Comparison of ENCODE assay signal across 8 mouse cellular contexts in the genomic region with DNA sequence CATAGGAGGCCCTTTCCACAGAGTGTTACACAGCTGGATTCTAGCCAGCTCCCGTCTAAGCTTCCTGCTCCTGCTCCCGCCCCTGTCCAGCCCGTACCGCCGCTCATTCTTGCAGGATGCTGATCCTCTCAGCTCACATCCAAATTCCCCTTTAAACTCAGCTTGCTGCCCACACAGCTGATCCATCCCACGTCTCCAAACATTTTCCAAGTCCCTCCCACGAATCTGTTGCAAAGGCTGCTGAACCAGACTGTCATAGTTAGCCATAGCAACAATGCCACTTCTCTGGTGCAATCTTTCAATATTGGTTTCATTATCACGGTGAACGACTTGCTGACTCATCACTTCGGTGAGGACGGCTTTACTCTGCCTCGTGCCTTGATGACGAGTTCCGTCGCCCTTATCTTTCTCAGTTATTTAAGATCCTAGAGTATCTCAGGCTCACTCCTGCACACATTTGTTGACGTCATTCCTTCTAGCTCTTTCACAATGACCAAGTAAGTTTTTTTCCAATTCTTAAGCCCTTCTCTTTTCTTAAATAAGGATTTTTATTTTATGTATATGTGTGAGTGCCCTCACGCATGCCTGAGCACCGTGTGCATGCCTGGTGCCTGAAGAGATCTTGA.
DNase-seq lines count a peak whose midpoint lies in the region; ATAC-seq lines count a peak whose summit lies in the region.
"Had no signal": no experiment of that assay in that cellular context is flagged by ENCODE, and none has a peak within 500 bp of the region (broad histone marks: within the 10 kb centered on the region; RNA-seq: fewer than 3 reads in every experiment).

No protein-coding gene starts in this region.

- no peak overlapping the region for H3K27ac ChIP-seq in limb, embryonic 10.5 days

- H3K36me3 ChIP-seq in limb, embryonic 10.5 days: no peaks in the 10 kb centered on the region

- WGBS in limb, embryonic 10.5 days: 89% methylated on average over 18 of the region's 18 CpGs

- no peak overlapping the region for H3K4me3 ChIP-seq in limb, embryonic 10.5 days

- no peaks in the 10 kb centered on the region for H3K9me3 ChIP-seq in limb, embryonic 10.5 days (replicated peaks)

- ATAC-seq in granulocyte monocyte progenitor cell, adult 5-6 weeks (replicated peaks; ENCODE audit: poor library complexity, severe bottlenecking): no peak
- ATAC-seq: forebrain, embryonic 16.5 days had no signal

- H3K27me3 ChIP-seq in limb, embryonic 10.5 days (ENCODE audit: low read depth, poor library complexity, severe bottlenecking): no peaks in the 10 kb centered on the region

- intact Hi-C loops in heart, postnatal 10 days (cut with DNase I): no loop called here

- no peaks in the 10 kb centered on the region for H3K4me1 ChIP-seq in limb, embryonic 10.5 days

- peak; percentile 57 for DNase-seq in layer of hippocampus, adult 11-12 months (ENCODE audit: low spot score)
- DNase-seq in layer of hippocampus, postnatal 25 days (ENCODE audit: extremely low spot score in 1 of 2, low spot score in 1 of 2): no peak
- DNase-seq in fat pad, adult 2 months (ENCODE audit: extremely low read depth, low read depth, low spot score): peak; percentile 67
- DNase-seq in heart, postnatal 10 days: peak; percentile 31 to 43
- DNase-seq in lung, postnatal 14 days: peak; percentile 24
- no peak for DNase-seq in limb, embryonic 10.5 days (ENCODE audit: low spot score)

Comparison
In these comparisons a context has a peak if more than half of its experiments do, and no peak if none do; other contexts are left out.
1. DNase-seq: peak in layer of hippocampus, adult 11-12 months (single experiment), fat pad, adult 2 months (single experiment), heart, postnatal 10 days (2 of 2) and lung, postnatal 14 days (single experiment); none in layer of hippocampus, postnatal 25 days (0 of 2) and limb, embryonic 10.5 days (single experiment).